Comparison of ENCODE assay signal across 10 mouse cellular contexts in the genomic region with DNA sequence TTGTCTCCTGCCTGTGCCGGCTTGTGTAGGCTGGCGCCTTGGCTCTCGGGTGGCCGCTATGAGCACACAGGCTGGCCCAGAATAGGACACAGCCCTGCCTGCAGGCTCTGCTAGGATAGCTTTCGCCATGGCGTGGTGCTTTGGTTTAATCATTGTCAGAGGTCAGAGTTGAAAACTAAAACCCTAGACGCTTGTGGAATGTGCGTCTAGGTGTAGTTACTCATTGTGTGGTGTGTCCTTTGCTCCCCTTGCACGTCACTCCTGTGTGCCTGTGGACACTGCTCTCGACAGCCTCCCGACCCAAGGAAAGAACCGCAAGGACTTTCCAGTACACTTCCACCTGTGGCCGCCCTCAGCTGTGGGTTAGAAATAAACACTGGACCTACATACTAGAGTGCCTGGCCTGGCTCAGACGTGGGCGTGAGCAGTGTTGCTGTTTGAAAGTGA. TPM values are rescaled to one million over a fixed set of nuclear protein-coding genes. Genes with fewer than 3 reads are reported as not detected.
DNase-seq lines count a peak whose midpoint lies in the region; ATAC-seq and TF ChIP-seq lines count a peak whose summit lies in the region.
"Had no signal": no experiment of that assay in that cellular context is flagged by ENCODE, and none has a peak within 500 bp of the region (broad histone marks: within the 10 kb centered on the region; RNA-seq: fewer than 3 reads in every experiment).

No protein-coding gene starts in this region.

- peak overlapping the region; percentile 25 for H3K4me3 ChIP-seq in gastrocnemius, adult 2 months
- no peak overlapping the region for H3K4me3 ChIP-seq in heart, embryonic 14.5 days (ENCODE audit: control insufficient read depth in 1 of 2, insufficient read depth in 1 of 2, low read depth in 1 of 2, low read length in 2 of 2)
- H3K4me3 ChIP-seq: midbrain, embryonic 15.5 days had no signal

- H3K9me3 ChIP-seq in heart, embryonic 14.5 days (ENCODE audit: control insufficient read depth, low read length): no peaks in the 10 kb centered on the region
- H3K9me3 ChIP-seq: midbrain, embryonic 15.5 days had no signal

- TF ChIP-seq CTCF in gastrocnemius, adult 2 months (IDR thresholded peaks at IDR 0.05): no peak

- H3K27ac ChIP-seq in gastrocnemius, adult 2 months: peak overlapping the region; percentile 51
- H3K27ac ChIP-seq in heart, embryonic 14.5 days (replicated peaks in 1 of 2; ENCODE audit: control insufficient read depth in 1 of 2, insufficient read depth in 1 of 2, low read depth in 2 of 2, low read length in 2 of 2): peak overlapping the region; percentile 66 to 71
- H3K27ac ChIP-seq: hindbrain, embryonic 14.5 days; midbrain, embryonic 15.5 days had no signal

- no peaks in the 10 kb centered on the region for H3K27me3 ChIP-seq in heart, embryonic 14.5 days (ENCODE audit: control insufficient read depth, insufficient read depth, low read length)
- H3K27me3 ChIP-seq: midbrain, embryonic 15.5 days had no signal

- ATAC-seq in heart, embryonic 14.5 days (ENCODE audit: insufficient number of reproducible peaks, insufficient read depth, low FRiP score, low read depth): no peak
- no peak for ATAC-seq in megakaryocyte progenitor cell, adult 5-6 weeks (replicated peaks; ENCODE audit: poor library complexity)
- no peak for ATAC-seq in monocyte, adult 5-6 weeks (replicated peaks; ENCODE audit: insufficient number of reproducible peaks, low FRiP score, low TSS enrichment, poor library complexity, severe bottlenecking)
- ATAC-seq: midbrain, embryonic 15.5 days had no signal

- peak; percentile 41 for DNase-seq in gastrocnemius, adult 2 months
- DNase-seq in gastrocnemius, postnatal 14 days: no peak
- peak; percentile 88 for DNase-seq in kidney, postnatal 14 days
- DNase-seq in lung, postnatal 10 days: peak; percentile 38
- DNase-seq in left cerebral cortex, postnatal 25 days (ENCODE audit: low spot score in 2 of 2): no peak

- no peak overlapping the region for H3K9ac ChIP-seq in heart, embryonic 14.5 days (ENCODE audit: low read length)
- H3K9ac ChIP-seq: hindbrain, embryonic 14.5 days; midbrain, embryonic 15.5 days had no signal

- peaks cover 19 to 41% of the 10 kb centered on the region in 2 experiments for H3K4me1 ChIP-seq in heart, embryonic 14.5 days (ENCODE audit: control insufficient read depth in 2 of 2, insufficient read depth in 2 of 2, low read length in 2 of 2)
- H3K4me1 ChIP-seq: midbrain, embryonic 15.5 days had no signal

- peaks cover 31% of the 10 kb centered on the region for H3K36me3 ChIP-seq in heart, embryonic 14.5 days (ENCODE audit: control insufficient read depth, insufficient read depth, low read length)

- 0 out of 2 replicates have a peak overlapping the region, but pooled peaks have one; percentile 5 for H3K4me2 ChIP-seq in heart, embryonic 14.5 days (ENCODE audit: low read length)
- H3K4me2 ChIP-seq: hindbrain, embryonic 14.5 days; midbrain, embryonic 15.5 days had no signal

- intact Hi-C loops in gastrocnemius, adult 2 months (cut with DNase I): no loop called here
- intact Hi-C loops in gastrocnemius, postnatal 14 days (cut with DNase I; ENCODE audit: low total_unique reads): no loop called here
- intact Hi-C loops in left cerebral cortex, postnatal 25 days (cut with DNase I): no loop called here

- 62% methylated on average over 15 of the region's 15 CpGs for WGBS in heart, embryonic 14.5 days

RNA-seq across cellular contexts. Expression of a gene that starts 53.9 kb away (rescaled TPM):
- 1 to 10 TPM; 7.2 to 10.0 TPM for total RNA-seq in gastrocnemius, adult 2 months (2021)
- total RNA-seq in gastrocnemius, postnatal 14 days (2021): 1 to 10 TPM; 9.0 to 9.6 TPM
- polyA plus RNA-seq in heart, embryonic 14.5 days (2014; fragmentation: Nextera tagmentation; extraction: Ambion mirVana): 17.8 and 18.6 TPM in 2 replicates
- 11.1 and 11.9 TPM in 2 replicates for total RNA-seq in megakaryocyte progenitor cell, adult 5-6 weeks (2015)
- 15.7 TPM in 2 replicates for total RNA-seq in megakaryocyte progenitor cell, adult 5-6 weeks (2017)
- 10 to 100 TPM; 11.2 to 12.1 TPM for total RNA-seq in left cerebral cortex, postnatal 25 days (2021)
- total RNA-seq in monocyte, adult 5-6 weeks (2017): 20.5 to 39.8 TPM (median 25.3 TPM) in 3 replicates

RNA-seq across cellular contexts. Expression of a gene that starts 53.9 kb away (rescaled TPM):
- total RNA-seq in gastrocnemius, adult 2 months (2021): 1 to 10 TPM; 3.3 to 4.7 TPM
- total RNA-seq in gastrocnemius, postnatal 14 days (2021): 1 to 10 TPM; 4.1 to 5.8 TPM
- polyA plus RNA-seq in heart, embryonic 14.5 days (2014; fragmentation: Nextera tagmentation; extraction: Ambion mirVana): 12.4 and 15.8 TPM in 2 replicates
- 31.1 and 37.3 TPM in 2 replicates for total RNA-seq in megakaryocyte progenitor cell, adult 5-6 weeks (2015)
- 21.2 and 25.6 TPM in 2 replicates for total RNA-seq in megakaryocyte progenitor cell, adult 5-6 weeks (2017)
- total RNA-seq in left cerebral cortex, postnatal 25 days (2021): 10 to 100 TPM in 1 of 2 experiments, 1 to 10 TPM in 1; 9.3 to 11.0 TPM
- 6.1 to 14.0 TPM (median 8.7 TPM) in 3 replicates for total RNA-seq in monocyte, adult 5-6 weeks (2017)

Comparison
In these comparisons a context has a peak if more than half of its experiments do, and no peak if none do; other contexts are left out.
1. DNase-seq: peak in gastrocnemius, adult 2 months (single experiment), kidney, postnatal 14 days (single experiment) and lung, postnatal 10 days (single experiment); none in gastrocnemius, postnatal 14 days (single experiment) and left cerebral cortex, postnatal 25 days (0 of 2).